Mouse (Mus musculus) erythroblast, embryonic 14.5 days (primary cell): Measurements from ENCODE around the gene Lmod1. TPM values are rescaled to one million over a fixed set of nuclear protein-coding genes. Genes with fewer than 3 reads are reported as not detected.

ENCODE experiments used
- H3K27me3 ChIP-seq: 2 replicates; pipeline ENCODE4 v1.6.1; 2012; ENCODE audit warnings: inconsistent platforms; ENCODE audit not compliant: control insufficient read depth
- H3K36me3 ChIP-seq: 2 replicates; pipeline ENCODE4 v1.6.1; 2012; ENCODE audit warnings: mild to moderate bottlenecking, inconsistent platforms; ENCODE audit not compliant: control insufficient read depth
- H3K4me1 ChIP-seq: 2 replicates; pipeline ENCODE4 v1.6.1; 2012; ENCODE audit warnings: inconsistent platforms; ENCODE audit not compliant: control insufficient read depth
- H3K4me3 ChIP-seq: replicated peaks from 2 replicates; pipeline ENCODE3; 2012; ENCODE audit warnings: moderate library complexity, mild to moderate bottlenecking, inconsistent platforms
- H3K9me3 ChIP-seq: 2 replicates; pipeline ENCODE4 v1.6.1; 2012; ENCODE audit warnings: low read length, inconsistent platforms, mixed read lengths; ENCODE audit not compliant: control insufficient read depth
- GATA1 ChIP-seq: IDR thresholded peaks from 2 replicates; pipeline ENCODE4 v1.6.1; 2012; ENCODE audit warnings: low read length, inconsistent platforms, mixed read lengths
- TAL1 ChIP-seq: IDR thresholded peaks from 3 replicates; pipeline ENCODE4 v1.6.1; 2012; ENCODE audit warnings: low read length, inconsistent platforms, mixed read lengths
- polyA plus RNA-seq: library from polyadenylated mRNA; stranded (reverse); fragments of >175 nt; gene quantifications from 2 replicates; pipeline ENCODE4 v1.2.3, GENCODE M21; 2012

The Lmod1 gene
- not detected in 2 replicates for polyA plus RNA-seq

GRCm38 (mm10) chr1:135324571-135324970 lies at the start of gene Lmod1:
TSS of gene Lmod1 (plus strand) at chr1:135324807.
- Histone ChIP-seq H3K27me3 (peaks cover 20% of the 10 kb centered on the region), H3K4me1 (no peaks in the 10 kb centered on the region), H3K36me3 (no peaks in the 10 kb centered on the region), H3K9me3 (no peaks in the 10 kb centered on the region), H3K4me3 (no peak within 1 kb of the TSS)
- no peak for TF ChIP-seq TAL1
- no peak for TF ChIP-seq GATA1

- no peak for TF ChIP-seq GATA1
- no peak for TF ChIP-seq TAL1
- Histone ChIP-seq H3K4me1 (peaks cover 14% of the 10 kb centered on the region), H3K9me3 (no peaks in the 10 kb centered on the region), H3K36me3 (no peaks in the 10 kb centered on the region), H3K4me3 (no peak overlapping the region), H3K27me3 (peaks cover 25% of the 10 kb centered on the region)
Measured at GRCm38 (mm10) chr1:135280646-135281045, 44.0 kb upstream of the Lmod1 start.

GRCm38 (mm10) chr1:135281841-135282240 lies 42.8 kb upstream of the Lmod1 start:
- Histone ChIP-seq H3K9me3 (no peaks in the 10 kb centered on the region), H3K4me3 (no peak overlapping the region), H3K27me3 (peaks cover 25% of the 10 kb centered on the region), H3K36me3 (no peaks in the 10 kb centered on the region), H3K4me1 (peaks cover 14% of the 10 kb centered on the region)
- no peak for TF ChIP-seq GATA1
- no peak for TF ChIP-seq TAL1

- peaks cover 14% of the 10 kb centered on the region for H3K4me1 ChIP-seq
- peak overlapping the region; percentile 66 for H3K4me3 ChIP-seq
- no peaks in the 10 kb centered on the region for H3K36me3 ChIP-seq
- H3K9me3 ChIP-seq, result no peaks in the 10 kb centered on the region
- TF ChIP-seq TAL1 (no peak), GATA1 (no peak)
- H3K27me3 ChIP-seq, result peaks cover 25% of the 10 kb centered on the region
Measured at GRCm38 (mm10) chr1:135282536-135283286, 41.9 kb upstream of the Lmod1 start.

DNA sequence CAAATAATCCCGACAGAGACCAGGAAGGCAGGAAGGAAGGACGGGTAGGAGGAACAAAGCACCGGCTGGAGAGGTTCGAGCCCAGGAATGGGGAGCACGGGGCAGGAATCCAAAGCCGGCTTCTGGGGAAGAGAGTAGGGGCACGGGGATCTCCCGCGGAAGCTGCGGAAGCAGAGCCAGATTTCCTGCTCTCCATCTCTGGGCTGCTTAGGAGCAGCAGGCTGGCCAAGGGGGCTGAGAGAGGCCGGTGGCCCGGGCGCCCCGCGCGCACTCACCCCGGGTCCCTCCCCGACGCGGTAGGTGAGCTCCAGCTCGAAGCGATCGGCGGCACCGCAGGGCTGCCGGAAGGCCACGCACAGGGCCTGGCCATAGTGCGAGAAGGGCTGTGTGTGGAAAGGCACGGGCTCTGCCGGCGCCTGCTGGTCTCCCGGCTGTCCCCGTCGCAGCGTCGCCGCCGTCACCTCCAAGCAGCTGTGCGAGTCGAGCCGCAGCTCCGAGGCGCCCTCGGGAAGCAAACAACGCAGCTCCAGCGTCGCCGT lies 41.3 kb upstream of the Lmod1 start:
- Histone ChIP-seq H3K9me3 (no peaks in the 10 kb centered on the region), H3K27me3 (peaks cover 25% of the 10 kb centered on the region), H3K4me3 (peak overlapping the region; percentile 66), H3K4me1 (peaks cover 14% of the 10 kb centered on the region), H3K36me3 (no peaks in the 10 kb centered on the region)
- no peak for TF ChIP-seq TAL1
- TF ChIP-seq GATA1, result no peak

DNA sequence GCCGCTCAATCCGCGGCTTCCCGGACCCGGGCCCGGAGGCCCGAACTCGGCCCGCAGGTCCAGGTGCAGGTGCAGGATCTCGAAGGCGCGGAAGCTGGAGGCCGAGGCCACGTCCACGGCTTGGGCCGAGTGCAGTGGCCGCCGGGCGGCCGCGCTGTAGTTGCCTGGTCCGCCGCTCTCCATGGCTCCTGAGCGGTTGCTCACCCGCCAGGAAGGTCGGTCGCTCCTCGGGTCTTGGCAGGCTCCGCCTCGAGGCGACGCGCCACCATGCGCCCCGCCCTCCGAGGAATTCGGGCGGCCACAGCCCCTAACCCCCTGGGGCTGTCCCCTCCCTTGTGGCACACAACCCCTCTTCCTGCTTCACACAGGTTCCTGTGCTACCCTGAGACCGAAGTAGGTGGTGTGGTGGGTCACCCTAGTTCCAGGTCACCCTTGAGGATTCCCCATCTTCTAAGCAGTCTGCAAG lies 40.7 kb upstream of the Lmod1 start, which contains the start of gene Rnpep:
Gene Rnpep, minus strand, starts transcription at position 259 of the 466 bp plus-strand sequence.
- Histone ChIP-seq H3K36me3 (no peaks in the 10 kb centered on the region), H3K9me3 (no peaks in the 10 kb centered on the region), H3K27me3 (peaks cover 25% of the 10 kb centered on the region), H3K4me3 (peak within 1 kb of the TSS; percentile 66), H3K4me1 (peaks cover 14% of the 10 kb centered on the region)
- TF ChIP-seq GATA1 (no peak), TAL1 (no peak)

DNA sequence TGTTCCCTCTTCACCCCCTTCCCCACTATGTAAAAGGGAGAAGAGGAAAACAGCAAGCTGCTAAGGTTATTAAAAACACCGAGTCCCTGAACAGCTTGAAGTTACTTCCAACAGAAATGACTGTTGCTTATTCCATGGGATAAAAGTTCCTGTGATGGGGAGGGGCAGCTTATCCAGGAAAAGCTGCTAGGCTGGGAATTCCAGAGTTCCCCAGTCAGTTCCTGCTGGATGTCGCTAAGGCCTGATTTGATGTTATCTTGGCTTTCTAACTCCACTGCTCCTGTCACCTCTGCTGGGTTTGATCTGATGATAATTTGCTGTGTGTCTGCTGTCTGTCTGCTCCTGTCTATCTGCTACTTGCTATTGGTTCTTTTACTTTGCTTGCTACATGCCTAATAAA lies 38.3 kb upstream of the Lmod1 start:
- Histone ChIP-seq H3K4me1 (peaks cover 14% of the 10 kb centered on the region), H3K9me3 (no peaks in the 10 kb centered on the region), H3K27me3 (peaks cover 25% of the 10 kb centered on the region), H3K36me3 (no peaks in the 10 kb centered on the region), H3K4me3 (no peak overlapping the region)
- no peak for TF ChIP-seq TAL1
- no peak for TF ChIP-seq GATA1

GRCm38 (mm10) chr1:135290908-135291307 lies 33.7 kb upstream of the Lmod1 start:
- H3K9me3 ChIP-seq, result no peaks in the 10 kb centered on the region
- no peak for TF ChIP-seq GATA1
- TF ChIP-seq TAL1, result no peak

DNA sequence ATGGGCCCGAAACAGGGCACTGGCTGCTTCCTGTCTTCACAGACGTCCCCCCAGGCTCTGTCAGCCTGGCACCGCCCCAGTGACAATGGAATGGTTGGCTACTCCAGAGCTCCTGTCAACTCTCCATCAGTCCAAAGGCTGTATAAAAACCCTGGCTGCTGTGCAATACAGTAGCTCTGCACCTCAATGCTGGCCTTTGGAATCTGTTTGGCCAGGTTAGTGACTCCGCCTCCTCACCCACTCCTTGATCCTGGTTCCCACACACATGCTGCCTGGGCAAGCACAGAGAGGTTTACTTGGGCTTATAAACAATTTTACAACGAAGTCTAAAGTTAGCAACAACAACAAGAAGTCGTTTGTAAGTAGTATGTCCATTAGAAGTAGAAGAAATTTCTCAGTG lies 13.3 kb upstream of the Lmod1 start:
- Histone ChIP-seq H3K9me3 (no peaks in the 10 kb centered on the region), H3K4me3 (no peak overlapping the region), H3K36me3 (peaks cover 29% of the 10 kb centered on the region), H3K27me3 (peaks cover under 1% of the 10 kb centered on the region; the same call in 1 of the 2 replicates), H3K4me1 (peaks cover 29% of the 10 kb centered on the region)
- TF ChIP-seq TAL1, result no peak
- TF ChIP-seq GATA1, result no peak

More at GRCm38 (mm10) chr1:135290908-135291307, 33.7 kb upstream of the Lmod1 start:
- peaks cover 2% of the 10 kb centered on the region; the same call in 1 of the 2 replicates for H3K4me1 ChIP-seq
- no peak overlapping the region for H3K4me3 ChIP-seq
- H3K36me3 ChIP-seq, result peaks cover 10% of the 10 kb centered on the region
- no peaks in the 10 kb centered on the region for H3K27me3 ChIP-seq
